Mouse (Mus musculus) ES-Bruce4 (cell line): ENCODE results near the gene Itsn2.

Experiments
- CTCF ChIP-seq: IDR thresholded peaks from one replicate; pipeline ENCODE4 v1.8.1; 2011; ENCODE audit warnings: low read depth, low read length
- EP300 ChIP-seq: IDR thresholded peaks from 2 replicates; pipeline ENCODE4 v1.6.1; 2011; ENCODE audit warnings: low read depth, low read length; ENCODE audit not compliant: insufficient read depth
- POLR2A ChIP-seq: IDR thresholded peaks from one replicate; pipeline ENCODE4 v1.8.1; 2011; ENCODE audit warnings: low read length; ENCODE audit not compliant: insufficient read depth

DNA sequence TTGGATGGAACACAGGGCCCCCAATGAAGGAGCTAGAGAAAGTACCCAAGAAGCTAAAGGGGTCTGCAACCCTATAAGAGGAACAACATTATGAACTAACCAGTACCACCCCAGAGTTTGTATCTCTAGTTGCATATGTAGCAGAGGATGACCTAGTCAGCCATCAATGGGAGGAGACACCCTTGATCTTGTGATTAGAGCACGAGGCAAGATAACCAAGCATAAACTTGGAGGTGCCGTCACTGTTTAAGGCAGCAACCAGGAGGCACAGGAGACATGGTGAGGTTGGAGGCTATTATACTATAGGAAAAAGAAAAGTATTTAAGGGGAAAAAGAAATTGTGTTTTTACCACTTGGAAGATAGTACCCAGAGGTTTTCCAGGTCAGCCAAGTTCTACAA, 64.4 kb downstream of the Itsn2 start:
- TF ChIP-seq POLR2A (no peak), CTCF (no peak), EP300 (no peak)
